Mouse (Mus musculus): ENCODE results near the gene Keap1.
A peak's percentile ranks its signal among the peaks of the same experiment; 100 is the strongest.
"Not testable (repeated sequence)": the region's sequence is repeated elsewhere in the genome, so short reads cannot be mapped to it uniquely, and the experiment has no call there.

Keap1 gene

DNA sequence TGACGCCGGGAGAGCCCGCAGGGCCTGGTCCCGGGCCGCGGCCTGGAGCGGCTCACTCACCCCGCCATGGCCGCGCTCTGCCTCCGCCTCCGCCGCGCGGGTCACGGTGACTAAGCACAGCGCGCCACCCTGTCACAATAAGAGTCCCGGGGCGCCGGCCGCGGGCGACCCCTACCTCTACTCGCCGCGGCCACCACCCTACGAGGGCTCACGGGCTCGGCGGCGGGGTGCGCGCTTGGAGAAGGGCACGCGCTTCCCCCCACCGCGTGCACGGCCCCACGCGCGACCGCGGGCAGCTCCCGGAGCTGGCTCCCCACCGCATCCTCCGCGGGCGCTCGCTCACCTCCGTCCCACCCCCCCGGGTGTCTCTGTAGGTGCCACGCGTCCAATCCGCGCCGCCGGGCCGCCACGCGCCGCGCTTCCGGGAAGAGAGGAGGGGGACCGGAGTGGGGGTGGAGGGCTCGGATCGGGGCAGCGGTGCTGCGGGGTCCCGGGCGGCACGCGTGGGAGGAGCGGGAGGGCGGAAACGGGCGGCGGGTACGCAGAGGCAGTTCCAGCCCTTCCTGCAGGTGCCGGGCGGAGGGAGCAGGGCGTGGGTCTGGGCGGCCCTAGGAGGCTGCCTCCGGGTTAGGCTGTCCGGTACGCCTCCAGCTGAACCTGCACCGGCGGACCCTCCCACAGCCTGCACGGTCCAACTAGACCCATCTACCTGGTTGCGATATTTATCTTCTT, at the start of gene Keap1:
Gene Keap1 (minus strand): TSS at position 629 of the 732 bp plus-strand sequence.
- DNase-seq = peak; percentile 85 to 92

- peak in 1 of 2 experiments; percentile 54 for DNase-seq
These were observed 49.5 kb upstream of the Keap1 start for GRCm38 (mm10) chr9:21288404-21289336.

DNA sequence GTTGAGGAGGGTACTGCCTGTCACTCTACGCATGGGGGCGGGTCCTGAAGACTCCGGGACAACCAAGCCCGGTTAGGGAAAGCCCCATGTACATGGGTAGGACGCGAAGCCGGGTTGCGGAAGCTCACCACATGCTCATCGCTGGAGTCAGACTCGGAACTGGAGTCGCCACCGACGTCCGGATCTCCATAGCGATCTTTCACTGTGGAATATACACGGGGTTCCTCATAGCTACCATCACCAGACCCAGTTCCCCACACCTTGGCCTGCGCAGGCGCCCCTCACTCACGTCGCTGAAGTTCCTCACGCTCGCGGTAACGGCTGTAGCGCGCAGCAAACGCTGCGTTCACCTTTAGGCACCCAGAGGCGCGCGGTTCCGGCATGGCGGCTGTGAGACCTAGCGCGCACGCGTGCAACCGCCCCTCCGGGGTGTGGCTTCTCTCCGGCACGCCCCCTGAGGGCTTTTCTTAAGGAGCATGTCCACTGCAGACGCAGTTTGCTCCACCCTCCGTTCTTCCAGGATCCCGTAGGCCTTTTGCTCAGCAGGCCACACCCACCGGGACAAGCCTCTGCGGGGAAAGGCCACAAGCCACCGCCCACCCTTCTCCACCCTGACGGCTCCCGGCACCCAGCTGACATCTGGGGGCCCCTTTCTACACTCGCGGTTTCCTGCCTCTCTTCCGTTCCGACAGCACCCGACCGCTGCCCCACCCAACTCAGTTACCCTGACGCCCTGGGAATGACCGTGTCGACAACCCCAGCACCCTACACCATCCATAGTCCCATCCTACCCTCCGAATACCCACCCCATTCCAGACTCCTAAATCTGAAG, 48.6 kb upstream of the Keap1 start, which contains the start of gene Kri1:
Gene Kri1 (minus strand): TSS at position 399 of the 832 bp plus-strand sequence.
- DNase-seq = peak; percentile 99

DNA sequence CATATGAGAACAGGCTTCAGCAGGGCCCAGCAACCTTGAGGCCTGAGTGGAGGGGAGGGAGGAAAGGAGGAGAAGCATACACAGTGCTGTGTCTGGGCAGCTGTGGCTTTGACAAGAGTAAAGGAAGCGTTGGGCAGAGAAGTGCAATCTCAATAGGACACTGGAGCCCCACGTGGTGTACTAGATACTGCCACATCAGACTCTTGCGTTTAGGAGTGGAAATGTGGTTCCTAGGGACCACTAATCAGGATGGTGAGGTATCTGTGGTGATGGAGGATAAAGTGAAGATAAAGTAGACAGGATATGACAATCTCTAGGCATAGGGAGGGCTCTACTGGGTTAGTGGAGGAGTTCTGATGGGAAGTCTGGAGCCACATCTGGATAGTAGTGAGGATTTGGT, 47.6 kb upstream of the Keap1 start:
- DNase-seq = no peak

GRCm38 (mm10) chr9:21283994-21284393, 44.8 kb upstream of the Keap1 start:
- peak; percentile 26 to 59 for DNase-seq

DNA sequence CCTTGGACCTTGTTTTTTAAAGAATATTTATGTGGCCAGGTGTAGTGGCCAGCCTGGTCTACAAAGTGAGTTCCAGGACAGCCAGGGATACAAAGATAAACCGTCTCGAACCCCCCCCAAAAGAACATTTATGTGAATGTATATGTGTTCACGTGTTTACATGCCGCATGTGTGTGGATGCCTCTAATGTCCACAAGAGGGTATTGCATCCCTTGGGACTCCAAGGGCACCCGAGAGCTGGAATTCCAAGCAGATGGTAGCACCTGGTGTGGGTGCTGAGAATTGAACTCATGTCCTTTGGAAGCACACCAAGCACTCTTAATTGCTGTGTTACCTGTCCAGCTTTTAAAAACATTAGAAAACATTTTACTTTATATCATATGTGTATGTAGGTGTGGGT, 44.4 kb upstream of the Keap1 start:
- DNase-seq = no peak

- DNase-seq = no peak
These were observed 38.6 kb upstream of the Keap1 start for GRCm38 (mm10) chr9:21277776-21278175.

DNA sequence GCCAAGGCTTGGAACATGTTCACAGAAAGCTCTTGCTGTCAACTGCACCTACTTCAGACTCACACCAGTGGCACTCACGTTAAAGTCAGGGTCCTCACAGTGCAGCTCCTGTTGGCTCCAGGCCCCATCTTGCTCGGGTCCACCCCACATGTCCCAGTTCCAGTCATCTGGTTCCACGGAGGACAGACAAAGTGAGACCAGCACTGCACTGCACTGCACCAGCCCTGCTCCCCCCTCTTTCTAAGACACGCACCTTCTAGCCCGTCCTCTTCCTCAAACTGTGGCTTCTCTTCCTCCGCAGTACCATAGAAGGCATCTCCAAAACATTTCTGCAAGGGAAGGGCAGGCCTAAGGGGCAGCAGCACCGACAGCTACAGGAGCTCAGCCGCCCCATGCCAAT, 37.1 kb upstream of the Keap1 start:
- DNase-seq = no peak

DNA sequence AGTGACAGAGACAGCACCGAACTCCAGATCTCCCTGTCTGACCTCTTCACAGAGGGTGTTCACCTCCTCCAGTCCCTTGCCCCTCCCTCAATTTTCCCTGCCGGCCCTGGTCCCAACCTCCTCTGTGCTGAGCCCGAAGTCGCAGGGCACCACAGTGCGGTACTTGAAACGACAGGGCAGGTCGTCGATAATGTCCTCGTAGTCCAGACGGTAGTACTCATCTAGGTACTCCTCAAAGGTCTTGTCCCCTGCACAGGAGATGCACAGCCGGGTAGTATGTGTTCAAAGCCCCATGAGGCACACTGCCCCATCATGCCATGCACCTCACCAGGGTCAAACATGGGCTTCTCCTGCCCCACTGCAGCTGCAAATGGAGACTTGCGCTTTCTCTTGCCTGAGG, 36.6 kb upstream of the Keap1 start:
- DNase-seq = no peak

DNA sequence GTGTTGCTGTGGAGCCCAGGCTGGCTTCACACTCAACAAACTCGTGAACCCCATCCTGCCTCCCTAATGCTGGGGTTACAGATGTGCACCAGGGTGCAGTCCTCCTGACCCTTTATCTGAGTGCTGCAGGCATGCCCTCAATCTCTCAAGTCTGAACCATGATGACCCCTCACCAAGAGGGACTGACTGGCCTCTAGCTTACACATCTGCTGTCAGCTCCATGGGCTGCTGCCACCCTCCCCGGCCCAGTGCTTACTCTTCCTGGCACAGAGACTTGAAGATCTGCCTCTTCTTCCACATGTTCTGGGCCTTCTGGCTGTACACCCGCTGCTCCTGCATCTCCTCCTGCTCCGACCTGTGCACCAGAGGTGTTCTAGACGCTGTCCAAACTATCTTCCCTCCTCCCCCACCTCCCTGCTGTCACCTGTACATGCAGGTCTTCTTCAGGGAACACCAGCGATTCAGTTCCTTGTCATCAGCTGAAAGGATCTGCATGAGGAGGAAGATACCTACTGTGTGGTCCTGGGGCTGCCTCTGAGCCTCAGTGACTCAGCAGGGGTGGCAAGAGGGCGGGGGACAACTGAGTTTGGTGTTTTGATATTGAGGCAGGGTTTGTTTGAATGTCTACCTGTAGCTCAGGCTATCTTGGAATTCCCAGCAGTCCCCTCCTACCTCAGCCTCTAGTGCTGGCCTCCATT, 36.0 kb upstream of the Keap1 start:
- DNase-seq = no peak

DNA sequence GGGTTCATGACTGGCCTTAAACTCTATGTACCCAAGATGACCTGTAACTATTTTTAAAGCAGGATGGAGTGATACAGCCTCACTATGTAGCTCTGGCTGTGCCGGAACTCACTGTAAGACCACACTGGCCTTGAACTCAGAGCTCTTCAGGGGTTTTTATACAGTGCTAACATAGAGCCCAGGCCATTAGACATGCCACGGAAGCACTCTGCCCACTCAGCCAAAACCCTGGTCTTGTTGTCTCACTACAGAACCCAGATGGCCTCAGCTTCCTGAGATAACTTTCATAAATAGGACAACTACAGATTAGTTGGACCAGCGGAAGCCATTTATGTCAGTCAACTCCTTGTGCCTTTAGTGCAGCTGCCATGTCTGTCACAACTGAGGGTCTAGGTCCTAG, 35.2 kb upstream of the Keap1 start:
- DNase-seq = no peak

DNA sequence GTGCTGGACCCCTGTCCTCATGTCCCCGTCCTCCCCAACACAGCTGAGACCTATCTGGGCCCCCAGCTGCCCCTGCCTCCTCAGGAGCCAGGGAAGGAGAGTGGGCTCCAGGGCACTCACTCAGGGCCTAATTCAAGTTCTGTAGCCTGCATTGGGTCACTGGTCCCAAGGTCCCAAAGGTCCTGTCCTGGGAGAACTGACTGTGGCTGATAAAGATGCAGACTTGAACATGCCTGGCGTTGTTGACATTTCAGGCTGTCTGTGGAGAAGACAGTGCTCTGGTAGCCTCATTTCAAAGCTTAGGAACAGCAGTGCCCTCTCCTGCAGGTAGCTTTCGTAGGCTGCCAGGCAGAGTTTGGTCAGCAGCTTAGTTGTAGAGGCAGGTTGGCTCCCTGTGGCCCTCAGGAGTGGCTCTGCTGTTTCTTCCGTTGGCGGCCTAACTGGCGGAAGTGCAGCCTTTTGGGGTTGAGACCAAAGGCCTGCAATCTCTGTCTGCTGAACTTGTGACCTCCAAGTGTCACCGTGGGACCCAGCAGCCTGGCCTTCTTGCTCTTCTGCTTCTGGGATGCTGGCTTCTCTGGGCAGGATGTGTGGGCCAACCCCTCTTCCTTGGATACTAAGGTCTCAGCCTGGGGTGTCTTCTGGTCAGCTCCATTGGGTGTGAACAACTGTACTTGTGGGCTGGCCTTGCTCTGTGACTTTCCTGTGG, 34.5 kb upstream of the Keap1 start:
- peak in 1 of 2 experiments; percentile 52 for DNase-seq

- DNase-seq = no peak
These were observed 33.9 kb upstream of the Keap1 start for GRCm38 (mm10) chr9:21273094-21273493.

DNA sequence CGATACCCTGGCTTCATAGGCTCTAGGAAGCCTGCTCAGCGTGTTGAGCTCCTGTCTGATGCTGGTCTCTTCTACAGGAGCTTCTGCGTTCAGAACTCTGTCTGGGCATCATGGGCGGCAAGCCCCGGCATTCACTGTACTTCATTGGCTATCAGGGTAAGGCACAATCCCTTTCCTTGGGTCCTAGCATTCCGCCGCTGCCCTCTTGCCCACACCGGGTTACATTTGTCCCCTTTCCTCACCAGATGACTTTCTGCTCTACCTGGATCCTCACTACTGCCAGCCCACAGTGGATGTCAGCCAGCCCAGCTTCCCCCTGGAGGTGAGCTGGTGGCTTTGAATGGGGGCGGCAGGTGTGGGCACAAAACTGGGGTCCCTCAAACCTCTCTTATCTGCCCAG, 33.2 kb upstream of the Keap1 start:
- DNase-seq = no peak

DNA sequence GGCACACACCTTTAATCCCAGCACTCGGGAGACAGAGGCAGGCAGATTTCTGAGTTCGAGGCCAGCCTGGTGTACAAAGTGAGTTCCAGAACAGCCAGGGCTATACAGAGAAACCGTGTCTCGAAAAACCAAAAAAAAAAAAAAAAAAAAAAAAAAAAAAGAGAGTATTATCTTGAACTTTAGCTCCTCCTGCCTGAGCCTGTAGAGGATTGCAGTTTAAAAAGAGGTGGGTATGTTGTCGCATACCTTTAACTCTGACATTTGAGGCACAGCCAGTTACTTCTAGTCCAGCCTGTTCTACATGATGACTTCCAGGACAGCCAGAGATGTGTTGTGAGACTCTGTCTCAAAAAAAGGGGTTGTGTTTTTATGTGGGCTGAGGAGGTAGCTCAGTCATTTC, 30.4 kb upstream of the Keap1 start:
- not testable (repeated sequence) for DNase-seq

GRCm38 (mm10) chr9:21268305-21268704, 29.1 kb upstream of the Keap1 start:
- DNase-seq = no peak

DNA sequence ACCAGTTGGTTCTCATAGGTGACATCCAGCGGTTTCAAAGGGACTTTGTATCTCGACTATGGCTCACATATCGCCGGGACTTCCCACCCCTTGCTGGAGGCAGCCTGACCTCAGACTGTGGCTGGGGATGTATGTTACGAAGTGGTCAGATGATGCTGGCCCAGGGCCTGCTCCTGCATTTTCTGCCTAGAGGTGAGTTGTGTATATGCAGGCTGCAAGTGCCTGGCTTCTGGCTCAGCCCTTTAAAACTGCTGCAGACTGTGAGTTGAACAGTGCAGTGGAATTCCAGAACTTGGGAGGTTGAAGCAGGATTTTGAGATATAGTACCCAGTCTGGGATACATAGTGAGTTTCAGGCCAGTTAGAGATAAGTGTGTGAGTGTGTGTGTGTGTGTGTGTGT, 27.7 kb upstream of the Keap1 start:
- peak in 1 of 2 experiments; percentile 39 for DNase-seq

DNA sequence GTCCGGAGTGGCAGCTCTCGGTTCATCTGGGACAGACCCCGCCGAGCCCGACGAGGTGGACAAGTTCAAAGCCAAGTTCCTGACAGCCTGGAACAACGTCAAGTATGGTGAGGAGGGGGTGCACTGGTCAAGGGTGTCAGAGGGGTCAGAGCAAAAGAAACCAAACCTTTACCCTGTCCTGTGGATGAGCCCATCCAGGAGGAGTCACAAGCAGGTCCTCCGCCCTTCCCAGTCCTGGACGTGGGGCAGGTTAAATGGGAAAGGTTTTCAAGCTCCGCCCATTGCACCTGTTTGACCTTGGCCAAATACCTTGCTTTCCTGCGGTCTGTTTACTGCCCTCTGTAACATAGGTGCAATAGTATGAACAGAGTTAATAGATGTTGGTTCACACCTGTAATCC, 26.4 kb upstream of the Keap1 start:
- peak; percentile 76 to 83 for DNase-seq

GRCm38 (mm10) chr9:21265000-21265561, 25.9 kb upstream of the Keap1 start, which contains the start of gene Atg4d:
Gene Atg4d, plus strand, starts transcription at chr9:21265293.
- DNase-seq = peak; percentile 99

DNA sequence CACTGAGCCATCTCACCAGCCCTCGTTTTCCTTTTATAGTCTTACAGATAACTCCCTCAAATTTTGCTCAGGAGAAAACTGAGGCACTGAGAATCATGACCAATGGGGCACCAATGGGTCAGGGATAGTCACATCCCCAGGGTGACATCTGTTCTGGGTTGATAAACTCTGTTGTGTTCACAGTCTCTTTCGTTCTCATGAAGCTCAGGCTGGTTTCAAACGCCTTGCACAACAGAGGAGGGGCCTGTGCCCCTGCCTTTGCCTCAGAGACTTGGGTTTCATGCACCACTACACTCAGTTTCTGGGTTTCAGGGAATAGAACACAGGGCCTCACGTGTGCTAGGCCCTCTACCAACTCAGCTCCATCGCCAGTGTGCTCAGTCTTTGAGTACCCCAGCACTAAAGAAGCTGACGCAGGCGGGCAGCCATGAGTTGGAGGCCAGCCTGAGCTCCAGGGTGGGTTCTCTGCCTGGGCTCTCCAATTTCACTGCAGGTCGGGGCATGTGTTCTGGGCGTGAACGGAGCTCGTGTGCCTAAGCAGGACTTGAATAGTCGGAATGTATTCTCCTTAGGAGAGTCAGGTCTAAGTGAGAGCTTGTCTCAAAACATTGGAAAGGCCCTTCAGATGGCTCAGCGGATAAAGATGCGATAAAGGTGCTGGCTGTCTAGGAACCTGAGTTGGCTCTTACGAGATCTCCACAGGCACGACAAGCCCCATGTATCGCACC, 25.3 kb upstream of the Keap1 start:
- peak in 1 of 2 experiments; percentile 39 for DNase-seq

Data from kidney, postnatal 25 days (tissue).